8 mouse cellular contexts compared by ENCODE assay signal in the genomic region with DNA sequence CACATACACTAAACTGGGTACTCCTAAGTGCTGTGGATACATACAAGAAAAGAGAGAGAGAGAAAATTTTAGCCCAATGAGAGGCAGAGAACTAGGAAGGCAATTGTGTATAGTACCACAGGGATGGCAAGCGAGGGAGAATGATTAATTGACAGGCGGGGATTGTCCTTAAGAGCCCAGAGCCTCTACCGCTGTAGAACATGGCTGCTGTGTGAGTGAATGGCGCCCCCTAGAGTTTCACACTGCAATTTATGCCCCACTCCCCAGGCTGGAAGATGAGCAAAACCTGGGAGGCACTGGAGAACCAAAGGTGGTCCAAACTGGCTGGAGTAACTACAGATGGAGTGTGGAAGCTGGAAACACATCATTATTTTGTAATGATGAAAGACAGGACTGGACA. TPM values are rescaled to one million over a fixed set of nuclear protein-coding genes. Genes with fewer than 3 reads are reported as not detected.
DNase-seq lines count a peak whose midpoint lies in the region; ATAC-seq lines count a peak whose summit lies in the region.

No protein-coding gene starts in this region.

- no peak overlapping the region for H3K27ac ChIP-seq in midbrain, embryonic 13.5 days

- no peak overlapping the region for H3K4me3 ChIP-seq in midbrain, embryonic 13.5 days (replicated peaks)

- no peak overlapping the region for H3K9ac ChIP-seq in midbrain, embryonic 13.5 days (replicated peaks)

- ATAC-seq in midbrain, embryonic 13.5 days: peak; percentile 51; the same call in 1 of the 2 replicates

- WGBS in midbrain, embryonic 13.5 days: 12% methylated on average over 4 of the region's 4 CpGs

- no peaks in the 10 kb centered on the region for H3K27me3 ChIP-seq in midbrain, embryonic 13.5 days

- H3K9me3 ChIP-seq in midbrain, embryonic 13.5 days: no peaks in the 10 kb centered on the region

- no peak overlapping the region for H3K4me2 ChIP-seq in midbrain, embryonic 13.5 days (replicated peaks)

- peak; percentile 32 to 40 for DNase-seq in adrenal gland, adult 18-20 months (ENCODE audit: low spot score in 2 of 2)
- DNase-seq in adrenal gland, adult 8-10 months: no peak
- peak; percentile 51 for DNase-seq in 3T3-L1 (ENCODE audit: low read depth, low spot score)
- DNase-seq in adrenal gland, postnatal 36 days: peak; percentile 42 to 52
- peak; percentile 18 for DNase-seq in gastrocnemius, postnatal 10 days
- DNase-seq in kidney, postnatal 4 days: peak; percentile 57 to 72
- peak; percentile 47 for DNase-seq in thymus, postnatal 14 days

- H3K36me3 ChIP-seq in midbrain, embryonic 13.5 days: no peaks in the 10 kb centered on the region

- peaks cover 12% of the 10 kb centered on the region for H3K4me1 ChIP-seq in midbrain, embryonic 13.5 days (replicated peaks)

RNA-seq across cellular contexts. Expression of gene Slc25a5, which starts 24.8 kb away (rescaled TPM):
- 100 to 1,000 TPM; 441 to 551 TPM for total RNA-seq in adrenal gland, adult 18-20 months (2021)
- 100 to 1,000 TPM; 317 to 419 (median 366) TPM for total RNA-seq in adrenal gland, adult 8-10 months (2022)
- 100 to 1,000 TPM; 483 to 490 TPM for total RNA-seq in adrenal gland, postnatal 36 days (2021)
- total RNA-seq in gastrocnemius, postnatal 10 days (2021): 100 to 1,000 TPM; 217 to 231 TPM
- 594 and 615 TPM in 2 replicates for polyA plus RNA-seq in midbrain, embryonic 13.5 days (2015; fragmentation: Nextera tagmentation; extraction: Ambion mirVana)

RNA-seq across cellular contexts. Expression of gene Ube2a, which starts 53.5 kb away (rescaled TPM):
- 10 to 100 TPM; 57.3 to 74.1 TPM for total RNA-seq in adrenal gland, adult 18-20 months (2021)
- total RNA-seq in adrenal gland, adult 8-10 months (2022): 10 to 100 TPM; 51.4 to 63.9 (median 55.7) TPM
- total RNA-seq in adrenal gland, postnatal 36 days (2021): 10 to 100 TPM; 63.2 to 66.3 TPM
- 10 to 100 TPM; 45.4 to 45.8 TPM for total RNA-seq in gastrocnemius, postnatal 10 days (2021)
- polyA plus RNA-seq in midbrain, embryonic 13.5 days (2015; fragmentation: Nextera tagmentation; extraction: Ambion mirVana): 117 and 121 TPM in 2 replicates

RNA-seq across cellular contexts. Expression of gene C330007P06Rik, which starts 53.7 kb away (rescaled TPM):
- 10 to 100 TPM; 48.6 to 50.9 TPM for total RNA-seq in adrenal gland, adult 18-20 months (2021)
- total RNA-seq in adrenal gland, adult 8-10 months (2022): 10 to 100 TPM; 49.0 to 54.6 (median 52.2) TPM
- 10 to 100 TPM; 50.3 to 51.5 TPM for total RNA-seq in adrenal gland, postnatal 36 days (2021)
- 10 to 100 TPM; 12.1 to 13.8 TPM for total RNA-seq in gastrocnemius, postnatal 10 days (2021)
- polyA plus RNA-seq in midbrain, embryonic 13.5 days (2015; fragmentation: Nextera tagmentation; extraction: Ambion mirVana): 18.9 and 21.6 TPM in 2 replicates
